Mouse (Mus musculus) limb, embryonic 13.5 days (tissue): Measurements from ENCODE around the gene Ttll7. TPM values are rescaled to one million over a fixed set of nuclear protein-coding genes. Genes with fewer than 3 reads are reported as not detected.

Experiments used
- ATAC-seq: fragments of 200-750 bp; cut with Nextera tagmentation; 2 replicates; pipeline ENCODE4 v1.8.0; 2017; ENCODE audit warnings: low read depth, moderate number of reproducible peaks, moderate TSS enrichment; ENCODE audit not compliant: low FRiP score
- H3K27ac ChIP-seq: fragments of 300-500 bp; sonication (generic); 2 replicates; pipeline ENCODE4 v1.5.1; 2015; ENCODE audit warnings: inconsistent platforms, mild to moderate bottlenecking, moderate library complexity
- H3K27me3 ChIP-seq: fragments of 300-500 bp; sonication (generic); 2 replicates; pipeline ENCODE4 v1.6.1; 2015; ENCODE audit warnings: mild to moderate bottlenecking, inconsistent platforms
- H3K36me3 ChIP-seq: fragments of 300-500 bp; sonication (generic); 2 replicates; pipeline ENCODE4 v1.6.1; 2015; ENCODE audit warnings: inconsistent platforms, mild to moderate bottlenecking, moderate library complexity
- H3K4me1 ChIP-seq: fragments of 300-500 bp; sonication (generic); 2 replicates; pipeline ENCODE4 v1.6.1; 2015; ENCODE audit warnings: inconsistent platforms
- H3K4me2 ChIP-seq: fragments of 300-500 bp; sonication (generic); replicated peaks from 2 replicates; pipeline ENCODE4 v1.6.1; 2015; ENCODE audit warnings: inconsistent platforms, mild to moderate bottlenecking, moderate library complexity
- H3K4me3 ChIP-seq: fragments of 300-500 bp; sonication (generic); 2 replicates; pipeline ENCODE4 v1.5.1; 2015; ENCODE audit warnings: moderate library complexity, mild to moderate bottlenecking, inconsistent platforms
- H3K9ac ChIP-seq: fragments of 300-500 bp; sonication (generic); 2 replicates; pipeline ENCODE4 v1.6.1; 2015; ENCODE audit warnings: mild to moderate bottlenecking, inconsistent platforms
- H3K9me3 ChIP-seq: fragments of 300-500 bp; sonication (generic); 2 replicates; pipeline ENCODE4 v1.6.1; 2016; ENCODE audit warnings: inconsistent platforms
- WGBS: fragments of 180-500 bp; shearing (Covaris S2); methylation state at CpG from one replicate; pipeline ENCODE4 v1.1.7; 2015; 5-methylcytosine and 5-hydroxymethylcytosine counted together
- polyA plus RNA-seq: library from polyadenylated mRNA; unstranded; fragments of >200 nt; fragmentation: Nextera tagmentation; extraction: Ambion mirVana; gene quantifications from 2 replicates; pipeline ENCODE4 v1.2.1, GENCODE M21; 2015

Gene Ttll7
- polyA plus RNA-seq, 1 experiment from 2014 or later = 2.5 TPM

- no peak overlapping the region for H3K9ac ChIP-seq
- no peaks in the 10 kb centered on the region for H3K36me3 ChIP-seq
- no peak for ATAC-seq
- no peak overlapping the region for H3K27ac ChIP-seq
- H3K9me3 ChIP-seq = no peaks in the 10 kb centered on the region
- no peak overlapping the region for H3K4me3 ChIP-seq
- 91% methylated on average over 6 of the region's 6 CpGs for WGBS
- 0 out of 2 replicates have a peak, but pooled peaks cover 4% of the 10 kb centered on the region for H3K4me1 ChIP-seq
- H3K4me2 ChIP-seq = no peak overlapping the region
- H3K27me3 ChIP-seq = no peaks in the 10 kb centered on the region
Observed at GRCm38 (mm10) chr3:147016506-147016905, 164.3 kb downstream of the Ttll7 start.

GRCm38 (mm10) chr3:147019506-147019905 is 167.3 kb downstream of the Ttll7 start:
- Histone ChIP-seq H3K4me1 (0 out of 2 replicates have a peak, but pooled peaks cover 4% of the 10 kb centered on the region), H3K36me3 (no peaks in the 10 kb centered on the region), H3K27me3 (no peaks in the 10 kb centered on the region), H3K4me2 (no peak overlapping the region), H3K27ac (no peak overlapping the region), H3K9ac (no peak overlapping the region), H3K9me3 (no peaks in the 10 kb centered on the region), H3K4me3 (no peak overlapping the region)
- 33% methylated on average over 5 of the region's 5 CpGs for WGBS
- ATAC-seq = no peak

GRCm38 (mm10) chr3:147026248-147026647 is 174.1 kb downstream of the Ttll7 start:
- WGBS = 91% methylated on average over 5 of the region's 5 CpGs
- Histone ChIP-seq H3K9me3 (no peaks in the 10 kb centered on the region), H3K4me3 (no peak overlapping the region), H3K4me1 (no peaks in the 10 kb centered on the region), H3K4me2 (no peak overlapping the region), H3K36me3 (no peaks in the 10 kb centered on the region), H3K27ac (no peak overlapping the region), H3K9ac (no peak overlapping the region), H3K27me3 (no peaks in the 10 kb centered on the region)
- ATAC-seq = no peak

GRCm38 (mm10) chr3:147028382-147028781 is 176.2 kb downstream of the Ttll7 start:
- Histone ChIP-seq H3K27ac (no peak overlapping the region), H3K4me3 (no peak overlapping the region), H3K9me3 (no peaks in the 10 kb centered on the region), H3K9ac (no peak overlapping the region), H3K4me2 (no peak overlapping the region), H3K4me1 (no peaks in the 10 kb centered on the region), H3K36me3 (no peaks in the 10 kb centered on the region), H3K27me3 (no peaks in the 10 kb centered on the region)
- WGBS = 91% methylated on average over 7 of the region's 7 CpGs
- no peak for ATAC-seq

- 89% methylated on average over 11 of the region's 11 CpGs for WGBS
- no peak overlapping the region for H3K9ac ChIP-seq
- H3K27me3 ChIP-seq = no peaks in the 10 kb centered on the region
- no peaks in the 10 kb centered on the region for H3K9me3 ChIP-seq
- H3K27ac ChIP-seq = no peak overlapping the region
- no peak overlapping the region for H3K4me3 ChIP-seq
- no peaks in the 10 kb centered on the region; the same call in 1 of the 2 replicates for H3K4me1 ChIP-seq
- no peaks in the 10 kb centered on the region for H3K36me3 ChIP-seq
- ATAC-seq = no peak
- no peak overlapping the region for H3K4me2 ChIP-seq
Observed at GRCm38 (mm10) chr3:147029718-147030117, 177.6 kb downstream of the Ttll7 start.

DNA sequence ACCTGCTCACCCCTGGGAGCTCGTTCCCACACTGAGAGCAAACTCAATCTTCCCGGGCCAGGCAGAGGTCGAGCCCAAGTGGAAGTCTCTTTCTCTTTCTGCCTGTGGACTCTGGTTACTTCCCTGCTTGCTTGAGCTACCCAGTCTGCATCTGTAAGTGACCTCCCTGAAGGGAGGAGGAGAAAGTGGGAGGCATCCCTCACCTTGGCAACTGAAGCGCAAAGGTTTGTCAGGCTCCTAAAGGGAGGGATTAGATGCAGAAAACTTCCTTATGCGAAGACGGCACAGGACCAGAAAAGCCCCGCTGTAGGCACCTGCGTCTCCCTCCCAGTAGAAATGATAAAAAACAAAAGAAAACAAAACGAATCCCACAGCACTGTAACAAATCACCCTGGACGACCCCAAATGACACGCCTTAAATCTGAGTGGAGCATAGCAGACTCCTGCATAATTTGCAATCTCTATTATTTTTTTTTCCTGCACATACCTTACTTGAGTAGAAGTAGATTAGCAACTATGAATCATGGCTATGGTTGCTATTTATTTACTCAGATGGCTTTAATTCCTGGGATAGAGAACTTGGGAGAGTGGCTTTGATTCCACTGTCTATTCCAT is 178.2 kb downstream of the Ttll7 start:
- Histone ChIP-seq H3K27ac (no peak overlapping the region), H3K9me3 (no peaks in the 10 kb centered on the region), H3K4me3 (no peak overlapping the region), H3K4me2 (no peak overlapping the region), H3K27me3 (no peaks in the 10 kb centered on the region), H3K9ac (no peak overlapping the region), H3K36me3 (no peaks in the 10 kb centered on the region), H3K4me1 (no peaks in the 10 kb centered on the region; the same call in 1 of the 2 replicates)
- 51% methylated on average over 11 of the region's 11 CpGs for WGBS
- no peak for ATAC-seq

Other genes starting within 250 kb of the Ttll7 start
- not detected in 2 replicates for gene Dnase2b, start 236.8 kb upstream of the Ttll7 start, polyA plus RNA-seq
- not detected in 2 replicates for gene 4930503B20Rik, start 201.1 kb upstream of the Ttll7 start, polyA plus RNA-seq
- 1.4 and 1.9 TPM in 2 replicates for gene Samd13, start 166.8 kb upstream of the Ttll7 start, polyA plus RNA-seq
- 70.6 and 77.2 TPM in 2 replicates for gene Prkacb, start 39.4 kb upstream of the Ttll7 start, polyA plus RNA-seq